Mouse (Mus musculus): ENCODE data around the gene Scnn1a. TPM values are rescaled to one million over a fixed set of nuclear protein-coding genes. Genes with fewer than 3 reads are reported as not detected.

The Scnn1a gene
- polyA plus RNA-seq, 2 experiments = 1.9 to 2.5 TPM

DNA sequence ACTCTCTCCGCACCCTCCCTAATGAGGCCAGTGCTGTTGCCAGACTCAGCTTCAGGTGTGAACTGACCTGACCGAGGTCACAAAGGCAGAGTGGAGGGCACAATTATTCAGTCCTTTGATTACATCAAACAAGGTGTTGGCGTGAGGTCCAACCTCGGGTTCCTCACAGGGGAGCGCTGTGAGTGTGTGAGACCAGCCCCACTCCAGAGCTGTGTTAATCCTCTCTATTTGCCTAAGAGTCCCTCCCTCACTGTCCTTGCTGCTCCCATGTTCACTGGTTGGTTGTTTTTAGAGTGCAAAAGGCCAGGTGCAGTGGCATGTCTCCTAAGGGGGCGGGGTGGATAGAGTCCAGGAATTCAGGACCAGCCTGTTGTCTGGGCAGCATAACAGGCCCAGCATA, 65.6 kb downstream of the Scnn1a start:
- no peak overlapping the region for H3K27ac ChIP-seq (replicated peaks; ENCODE audit: low read depth, low read length)
- DNase-seq (ENCODE audit: low spot score) (no peak), ATAC-seq (ENCODE audit: low FRiP score, low read depth) (no peak)
- peaks cover 2% of the 10 kb centered on the region for H3K27me3 ChIP-seq (ENCODE audit: control insufficient read depth, insufficient read depth, low read length)
- TF ChIP-seq POLR2A (IDR thresholded peaks at IDR 0.05; ENCODE audit: borderline replicate concordance, extremely low read depth, insufficient read depth, insufficient read length) = no peak
- 42% methylated on average over 6 of the region's 6 CpGs for WGBS
- no peak overlapping the region for H3K4me3 ChIP-seq (replicated peaks; ENCODE audit: low read length)
- no peaks in the 10 kb centered on the region for H3K4me1 ChIP-seq (ENCODE audit: control insufficient read depth, insufficient read depth, low read length)
- H3K9me3 ChIP-seq (ENCODE audit: control insufficient read depth, low read length) = no peaks in the 10 kb centered on the region
- no peak overlapping the region for H3K9ac ChIP-seq (ENCODE audit: low read depth, low read length, severe bottlenecking)
- H3K36me3 ChIP-seq (ENCODE audit: control insufficient read depth, insufficient read depth, low read length) = no peaks in the 10 kb centered on the region
- H3K4me2 ChIP-seq (replicated peaks; ENCODE audit: low read depth, low read length, severe bottlenecking) = no peak overlapping the region

- Histone ChIP-seq H3K36me3 (ENCODE audit: control insufficient read depth, insufficient read depth, low read length) (no peaks in the 10 kb centered on the region), H3K9ac (ENCODE audit: low read depth, low read length, severe bottlenecking) (no peak overlapping the region), H3K9me3 (ENCODE audit: control insufficient read depth, low read length) (no peaks in the 10 kb centered on the region), H3K4me1 (ENCODE audit: control insufficient read depth, insufficient read depth, low read length) (no peaks in the 10 kb centered on the region), H3K4me3 (replicated peaks; ENCODE audit: low read length) (no peak overlapping the region), H3K27me3 (ENCODE audit: control insufficient read depth, insufficient read depth, low read length) (no peaks in the 10 kb centered on the region), H3K4me2 (replicated peaks; ENCODE audit: low read depth, low read length, severe bottlenecking) (no peak overlapping the region), H3K27ac (replicated peaks; ENCODE audit: low read depth, low read length) (no peak overlapping the region)
- ATAC-seq (ENCODE audit: low FRiP score, low read depth) (no peak), DNase-seq (ENCODE audit: low spot score) (no peak)
- 86% methylated on average over 5 of the region's 5 CpGs for WGBS
- no peak for TF ChIP-seq POLR2A (IDR thresholded peaks at IDR 0.05; ENCODE audit: borderline replicate concordance, extremely low read depth, insufficient read depth, insufficient read length)
Observed at GRCm38 (mm10) chr6:125389853-125390252, 69.4 kb downstream of the Scnn1a start.

Other genes starting within 250 kb of the Scnn1a start
- 75.0 and 89.7 TPM in 2 replicates for gene Chd4, start 224.7 kb upstream of the Scnn1a start, polyA plus RNA-seq (2012; rRNA removed)
- gene Chd4, start 224.7 kb upstream of the Scnn1a start, polyA plus RNA-seq (2014; fragmentation: Nextera tagmentation; extraction: Ambion mirVana) = 78.6 and 81.8 TPM in 2 replicates
- 43.7 and 48.5 TPM in 2 replicates for gene Nop2, start 188.8 kb upstream of the Scnn1a start, polyA plus RNA-seq (2012; rRNA removed)
- gene Nop2, start 188.8 kb upstream of the Scnn1a start, polyA plus RNA-seq (2014; fragmentation: Nextera tagmentation; extraction: Ambion mirVana) = 54.2 TPM in 2 replicates
- 64.7 and 78.6 TPM in 2 replicates for gene Iffo1, start 175.4 kb upstream of the Scnn1a start, polyA plus RNA-seq (2012; rRNA removed)
- gene Iffo1, start 175.4 kb upstream of the Scnn1a start, polyA plus RNA-seq (2014; fragmentation: Nextera tagmentation; extraction: Ambion mirVana) = 25.9 and 34.1 TPM in 2 replicates
- 3,758 and 4,454 TPM in 2 replicates for gene Gapdh, start 154.2 kb upstream of the Scnn1a start, polyA plus RNA-seq (2012; rRNA removed)
- gene Gapdh, start 154.2 kb upstream of the Scnn1a start, polyA plus RNA-seq (2014; fragmentation: Nextera tagmentation; extraction: Ambion mirVana) = 1,656 and 1,691 TPM in 2 replicates
- gene Ncapd2, start 129.0 kb upstream of the Scnn1a start, polyA plus RNA-seq (2012; rRNA removed) = 250 and 270 TPM in 2 replicates
- gene Ncapd2, start 129.0 kb upstream of the Scnn1a start, polyA plus RNA-seq (2014; fragmentation: Nextera tagmentation; extraction: Ambion mirVana) = 82.9 and 96.9 TPM in 2 replicates
- gene Mrpl51, start 128.9 kb upstream of the Scnn1a start, polyA plus RNA-seq (2012; rRNA removed) = 56.5 and 75.0 TPM in 2 replicates
- 189 and 199 TPM in 2 replicates for gene Mrpl51, start 128.9 kb upstream of the Scnn1a start, polyA plus RNA-seq (2014; fragmentation: Nextera tagmentation; extraction: Ambion mirVana)
- gene Vamp1, start 105.1 kb upstream of the Scnn1a start, polyA plus RNA-seq (2012; rRNA removed) = 14.7 and 16.2 TPM in 2 replicates
- gene Vamp1, start 105.1 kb upstream of the Scnn1a start, polyA plus RNA-seq (2014; fragmentation: Nextera tagmentation; extraction: Ambion mirVana) = 2.4 and 2.6 TPM in 2 replicates
- 2.7 and 2.8 TPM in 2 replicates for gene Tapbpl, start 88.8 kb upstream of the Scnn1a start, polyA plus RNA-seq (2012; rRNA removed)
- gene Tapbpl, start 88.8 kb upstream of the Scnn1a start, polyA plus RNA-seq (2014; fragmentation: Nextera tagmentation; extraction: Ambion mirVana) = 3.4 and 3.7 TPM in 2 replicates
- 0.22 and 0.50 TPM in 2 replicates for gene Cd27, start 83.6 kb upstream of the Scnn1a start, polyA plus RNA-seq (2012; rRNA removed)
- gene Cd27, start 83.6 kb upstream of the Scnn1a start, polyA plus RNA-seq (2014; fragmentation: Nextera tagmentation; extraction: Ambion mirVana) = 1.3 and 1.5 TPM in 2 replicates
- gene Tuba3a, start 34.6 kb upstream of the Scnn1a start, polyA plus RNA-seq (2012; rRNA removed) = 0.45 and 0.47 TPM in 2 replicates
- 0.30 TPM in 1 of 2 replicates, not detected in the other for gene Tuba3a, start 34.6 kb upstream of the Scnn1a start, polyA plus RNA-seq (2014; fragmentation: Nextera tagmentation; extraction: Ambion mirVana)
- 52.7 and 68.8 TPM in 2 replicates for gene Ltbr, start 6.8 kb upstream of the Scnn1a start, polyA plus RNA-seq (2012; rRNA removed)
- gene Ltbr, start 6.8 kb upstream of the Scnn1a start, polyA plus RNA-seq (2014; fragmentation: Nextera tagmentation; extraction: Ambion mirVana) = 45.8 and 51.1 TPM in 2 replicates
- gene Tnfrsf1a, start 28.7 kb downstream of the Scnn1a start, polyA plus RNA-seq (2012; rRNA removed) = 88.8 and 106 TPM in 2 replicates
- 85.6 and 87.8 TPM in 2 replicates for gene Tnfrsf1a, start 28.7 kb downstream of the Scnn1a start, polyA plus RNA-seq (2014; fragmentation: Nextera tagmentation; extraction: Ambion mirVana)
- gene Plekhg6, start 60.1 kb downstream of the Scnn1a start, polyA plus RNA-seq (2012; rRNA removed) = 1.2 and 1.3 TPM in 2 replicates
- gene Plekhg6, start 60.1 kb downstream of the Scnn1a start, polyA plus RNA-seq (2014; fragmentation: Nextera tagmentation; extraction: Ambion mirVana) = 1.6 and 1.8 TPM in 2 replicates
- gene Cd9, start 174.1 kb downstream of the Scnn1a start, polyA plus RNA-seq (2012; rRNA removed) = 215 and 273 TPM in 2 replicates
- 318 and 323 TPM in 2 replicates for gene Cd9, start 174.1 kb downstream of the Scnn1a start, polyA plus RNA-seq (2014; fragmentation: Nextera tagmentation; extraction: Ambion mirVana)
- gene Vwf, start 226.1 kb downstream of the Scnn1a start, polyA plus RNA-seq (2012; rRNA removed) = 11.2 and 14.5 TPM in 2 replicates
- 11.1 and 12.0 TPM in 2 replicates for gene Vwf, start 226.1 kb downstream of the Scnn1a start, polyA plus RNA-seq (2014; fragmentation: Nextera tagmentation; extraction: Ambion mirVana)